9 mouse cellular contexts compared by ENCODE assay signal in the genomic region with DNA sequence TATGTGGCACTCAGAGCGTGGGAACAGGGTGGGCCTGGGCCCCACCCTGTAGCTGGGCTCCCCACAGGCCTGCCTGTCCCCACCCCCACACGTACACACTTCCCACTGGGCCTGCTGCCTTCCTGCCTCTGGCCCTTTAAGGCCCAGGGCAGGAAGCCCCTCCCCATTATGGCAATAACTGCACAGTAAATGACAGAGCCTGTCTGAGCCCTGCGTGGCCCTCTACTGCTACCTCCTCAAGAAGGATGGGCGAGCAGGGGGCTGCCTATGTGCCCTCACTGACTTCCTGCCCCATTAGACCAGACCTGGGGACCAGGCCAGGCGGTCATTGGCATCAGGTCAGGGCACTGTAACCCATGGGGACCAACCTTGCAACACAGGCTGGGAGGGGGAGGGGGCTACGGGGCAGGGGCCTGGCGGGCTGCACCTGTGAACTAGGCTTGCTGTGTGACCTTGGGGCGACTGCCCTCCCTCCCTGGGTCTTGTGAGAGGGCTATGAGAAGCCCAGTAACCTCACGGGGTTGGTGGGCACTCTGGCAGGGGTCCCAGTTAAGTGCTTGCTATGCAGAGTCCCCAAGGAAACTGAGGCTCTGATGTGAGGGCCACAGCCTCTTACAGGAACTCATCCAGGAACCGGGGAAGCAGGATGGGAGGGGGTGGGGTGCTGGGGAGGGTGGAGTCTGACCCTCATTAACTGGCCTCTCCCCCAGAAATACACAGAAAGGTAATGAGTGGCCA. TPM values are rescaled to one million over a fixed set of nuclear protein-coding genes. Genes with fewer than 3 reads are reported as not detected.
DNase-seq lines count a peak whose midpoint lies in the region; ATAC-seq lines count a peak whose summit lies in the region.
"Had no signal": no experiment of that assay in that cellular context is flagged by ENCODE, and none has a peak within 500 bp of the region (broad histone marks: within the 10 kb centered on the region; RNA-seq: fewer than 3 reads in every experiment).

No protein-coding gene starts in this region.

- no peaks in the 10 kb centered on the region; the same call in 1 of the 2 replicates for H3K27me3 ChIP-seq in erythroblast, embryonic 14.5 days (ENCODE audit: control insufficient read depth)
- no peaks in the 10 kb centered on the region for H3K27me3 ChIP-seq in liver, embryonic 11.5 days (replicated peaks; ENCODE audit: control insufficient read depth, insufficient read depth, low read length)
- H3K27me3 ChIP-seq in neural tube, embryonic 14.5 days (ENCODE audit: control insufficient read depth, insufficient read depth, low read length) = no peaks in the 10 kb centered on the region
- H3K27me3 ChIP-seq: Patski had no signal

- peak overlapping the region; percentile 99 for H3K4me2 ChIP-seq in liver, embryonic 11.5 days
- H3K4me2 ChIP-seq in neural tube, embryonic 14.5 days (ENCODE audit: low read depth, low read length) = peak overlapping the region; percentile 73; the same call in 1 of the 2 replicates

- no peak for ATAC-seq in erythroblast, adult 5-6 weeks (replicated peaks; ENCODE audit: low FRiP score, poor library complexity, severe bottlenecking)
- ATAC-seq in liver, embryonic 11.5 days (replicated peaks; ENCODE audit: low FRiP score) = no peak
- no peak for ATAC-seq in neural tube, embryonic 14.5 days (ENCODE audit: low read depth)
- ATAC-seq: Patski had no signal

- peak overlapping the region; percentile 89 for H3K4me3 ChIP-seq in erythroblast, embryonic 14.5 days (replicated peaks)
- peak overlapping the region; percentile 97 for H3K4me3 ChIP-seq in liver, embryonic 11.5 days (ENCODE audit: low read depth, low read length)
- no peak overlapping the region for H3K4me3 ChIP-seq in neural tube, embryonic 14.5 days (ENCODE audit: low read depth, low read length)

- H3K27ac ChIP-seq in liver, embryonic 11.5 days (ENCODE audit: low read depth, low read length) = peak overlapping the region; percentile 42; the same call in 1 of the 2 replicates
- no peak overlapping the region for H3K27ac ChIP-seq in neural tube, embryonic 14.5 days (ENCODE audit: low read depth, low read length)

- peaks cover 78% of the 10 kb centered on the region for H3K4me1 ChIP-seq in erythroblast, embryonic 14.5 days (ENCODE audit: control insufficient read depth)
- peaks cover 44% of the 10 kb centered on the region for H3K4me1 ChIP-seq in liver, embryonic 11.5 days (replicated peaks; ENCODE audit: control insufficient read depth, insufficient read depth, low read length)
- peaks cover 44% of the 10 kb centered on the region for H3K4me1 ChIP-seq in neural tube, embryonic 14.5 days (ENCODE audit: control insufficient read depth, insufficient read depth, low read length)

- intact Hi-C loops in heart, postnatal 36 days (cut with DNase I) = no loop called here

- peak; percentile 66 for DNase-seq in cerebellum, adult 9-10 months
- DNase-seq in heart, postnatal 36 days = peak; percentile 39 to 58
- no peak for DNase-seq in liver, embryonic 11.5 days (ENCODE audit: low spot score)
- DNase-seq in layer of hippocampus, postnatal 36 days = no peak
- no peak for DNase-seq in spleen, postnatal 4 days (ENCODE audit: low spot score in 2 of 2)

- H3K9ac ChIP-seq in liver, embryonic 11.5 days (ENCODE audit: low read depth, low read length) = peak overlapping the region; percentile 89
- H3K9ac ChIP-seq in neural tube, embryonic 14.5 days (replicated peaks; ENCODE audit: low read depth, low read length) = peak overlapping the region; percentile 39

- peaks cover 80% of the 10 kb centered on the region for H3K36me3 ChIP-seq in erythroblast, embryonic 14.5 days (ENCODE audit: control insufficient read depth)
- peaks cover 27% of the 10 kb centered on the region for H3K36me3 ChIP-seq in liver, embryonic 11.5 days (ENCODE audit: control insufficient read depth, insufficient read depth, low read length)
- peaks cover 19% of the 10 kb centered on the region for H3K36me3 ChIP-seq in neural tube, embryonic 14.5 days (ENCODE audit: control insufficient read depth, insufficient read depth, low read length)

- peaks cover 34% of the 10 kb centered on the region for H3K9me3 ChIP-seq in erythroblast, embryonic 14.5 days (ENCODE audit: control insufficient read depth, low read length)
- no peaks in the 10 kb centered on the region for H3K9me3 ChIP-seq in liver, embryonic 11.5 days (ENCODE audit: control insufficient read depth, low read length)
- H3K9me3 ChIP-seq in neural tube, embryonic 14.5 days (ENCODE audit: control insufficient read depth, low read length) = no peaks in the 10 kb centered on the region

- 52% methylated on average over 10 of the region's 10 CpGs for WGBS in liver, embryonic 11.5 days
- WGBS in neural tube, embryonic 14.5 days = 51% methylated on average over 10 of the region's 10 CpGs

RNA-seq across cellular contexts. Expression of a gene that starts 5.9 kb away (rescaled TPM):
- polyA plus RNA-seq in erythroblast, embryonic 14.5 days (2012) = 42.0 and 45.8 TPM in 2 replicates
- total RNA-seq in erythroblast, adult 5-6 weeks (2015; ENCODE audit: low replicate concordance) = 11.5 and 13.2 TPM in 2 replicates
- total RNA-seq in erythroblast, adult 5-6 weeks (2017; ENCODE audit: low replicate concordance) = 10.1 and 14.2 TPM in 2 replicates
- 10 to 100 TPM; 37.9 to 39.5 TPM for total RNA-seq in heart, postnatal 36 days (2021)
- polyA plus RNA-seq in liver, embryonic 11.5 days (2014; fragmentation: Nextera tagmentation; extraction: Ambion mirVana) = 31.6 and 34.2 TPM in 2 replicates
- 11.0 and 12.6 TPM in 2 replicates for polyA plus RNA-seq in neural tube, embryonic 14.5 days (2014; fragmentation: Nextera tagmentation; extraction: Ambion mirVana)
- 100 to 1,000 TPM; 109 to 116 TPM for total RNA-seq in layer of hippocampus, postnatal 36 days (2021)

RNA-seq across cellular contexts. Expression of a gene that starts 26.8 kb away (rescaled TPM):
- 13.4 and 16.4 TPM in 2 replicates for polyA plus RNA-seq in erythroblast, embryonic 14.5 days (2012)
- 4.4 and 11.3 TPM in 2 replicates for total RNA-seq in erythroblast, adult 5-6 weeks (2015; ENCODE audit: low replicate concordance)
- 12.3 and 19.3 TPM in 2 replicates for total RNA-seq in erythroblast, adult 5-6 weeks (2017; ENCODE audit: low replicate concordance)
- 10 to 100 TPM; 14.0 to 17.1 TPM for total RNA-seq in heart, postnatal 36 days (2021)
- 41.2 and 50.9 TPM in 2 replicates for polyA plus RNA-seq in liver, embryonic 11.5 days (2014; fragmentation: Nextera tagmentation; extraction: Ambion mirVana)
- polyA plus RNA-seq in neural tube, embryonic 14.5 days (2014; fragmentation: Nextera tagmentation; extraction: Ambion mirVana) = 48.4 and 51.4 TPM in 2 replicates
- 10 to 100 TPM; 26.2 to 29.8 TPM for total RNA-seq in layer of hippocampus, postnatal 36 days (2021)

RNA-seq across cellular contexts. Expression of a gene that starts 35.2 kb away (rescaled TPM):
- 89.1 and 93.4 TPM in 2 replicates for polyA plus RNA-seq in erythroblast, embryonic 14.5 days (2012)
- 22.2 and 31.5 TPM in 2 replicates for total RNA-seq in erythroblast, adult 5-6 weeks (2015; ENCODE audit: low replicate concordance)
- total RNA-seq in erythroblast, adult 5-6 weeks (2017; ENCODE audit: low replicate concordance) = 34.2 and 49.9 TPM in 2 replicates
- total RNA-seq in heart, postnatal 36 days (2021) = 100 to 1,000 TPM; 113 to 125 TPM
- polyA plus RNA-seq in liver, embryonic 11.5 days (2014; fragmentation: Nextera tagmentation; extraction: Ambion mirVana) = 201 and 207 TPM in 2 replicates
- 219 and 228 TPM in 2 replicates for polyA plus RNA-seq in neural tube, embryonic 14.5 days (2014; fragmentation: Nextera tagmentation; extraction: Ambion mirVana)
- 100 to 1,000 TPM; 132 to 141 TPM for total RNA-seq in layer of hippocampus, postnatal 36 days (2021)

RNA-seq across cellular contexts. Expression of a gene that starts 35.5 kb away (rescaled TPM):
- 124 and 177 TPM in 2 replicates for polyA plus RNA-seq in erythroblast, embryonic 14.5 days (2012)
- 227 and 267 TPM in 2 replicates for total RNA-seq in erythroblast, adult 5-6 weeks (2015; ENCODE audit: low replicate concordance)
- 388 and 458 TPM in 2 replicates for total RNA-seq in erythroblast, adult 5-6 weeks (2017; ENCODE audit: low replicate concordance)
- 1,000 to 10,000 TPM; 1,005 to 1,085 TPM for total RNA-seq in heart, postnatal 36 days (2021)
- polyA plus RNA-seq in liver, embryonic 11.5 days (2014; fragmentation: Nextera tagmentation; extraction: Ambion mirVana) = 626 and 647 TPM in 2 replicates
- 373 and 452 TPM in 2 replicates for polyA plus RNA-seq in neural tube, embryonic 14.5 days (2014; fragmentation: Nextera tagmentation; extraction: Ambion mirVana)
- total RNA-seq in layer of hippocampus, postnatal 36 days (2021) = 100 to 1,000 TPM; 868 to 892 TPM

RNA-seq across cellular contexts. Expression of a gene that starts 41.9 kb away (rescaled TPM):
- 8.1 and 8.3 TPM in 2 replicates for polyA plus RNA-seq in erythroblast, embryonic 14.5 days (2012)
- total RNA-seq in erythroblast, adult 5-6 weeks (2015; ENCODE audit: low replicate concordance) = 3.3 and 7.3 TPM in 2 replicates
- 10.8 and 11.8 TPM in 2 replicates for total RNA-seq in erythroblast, adult 5-6 weeks (2017; ENCODE audit: low replicate concordance)
- total RNA-seq in heart, postnatal 36 days (2021) = 10 to 100 TPM; 31.0 to 31.3 TPM
- 44.5 and 45.6 TPM in 2 replicates for polyA plus RNA-seq in liver, embryonic 11.5 days (2014; fragmentation: Nextera tagmentation; extraction: Ambion mirVana)
- 64.5 and 67.3 TPM in 2 replicates for polyA plus RNA-seq in neural tube, embryonic 14.5 days (2014; fragmentation: Nextera tagmentation; extraction: Ambion mirVana)
- 10 to 100 TPM; 65.6 to 77.8 TPM for total RNA-seq in layer of hippocampus, postnatal 36 days (2021)

Comparison
In these comparisons a context has a peak if more than half of its experiments do, and no peak if none do; other contexts are left out.
1. DNase-seq: peak in cerebellum, adult 9-10 months (single experiment) and heart, postnatal 36 days (2 of 2); none in liver, embryonic 11.5 days (single experiment), layer of hippocampus, postnatal 36 days (0 of 2) and spleen, postnatal 4 days (0 of 2).